Mouse (Mus musculus): ENCODE results near the gene Ppib. TPM values are rescaled to one million over a fixed set of nuclear protein-coding genes. Genes with fewer than 3 reads are reported as not detected.

Gene Ppib
- 100 to 1,000 TPM; 262 to 272 TPM for total RNA-seq (2021)

GRCm38 (mm10) chr9:66059583-66060307 is at the start of gene Ppib:
Gene Ppib, plus strand, starts transcription at chr9:66060222.
- intact Hi-C loops (cut with DNase I) = loop anchor here (5.0 kb wide), 1 partner anchor 63 kb away; no protein-coding TSS in a partner anchor
- DNase-seq = peak; percentile 98

GRCm38 (mm10) chr9:66020601-66021000 is 39.4 kb upstream of the Ppib start:
- intact Hi-C loops (cut with DNase I) = no loop called here
- no peak for DNase-seq

- intact Hi-C loops (cut with DNase I) = no loop called here
These were observed 21.9 kb upstream of the Ppib start for GRCm38 (mm10) chr9:66038082-66038481.

GRCm38 (mm10) chr9:66038581-66038980 is 21.4 kb upstream of the Ppib start:
- DNase-seq = no peak
- intact Hi-C loops (cut with DNase I) = no loop called here

More at GRCm38 (mm10) chr9:66038082-66038481, 21.9 kb upstream of the Ppib start:
- no peak for DNase-seq

GRCm38 (mm10) chr9:66039290-66039689 is 20.7 kb upstream of the Ppib start:
- intact Hi-C loops (cut with DNase I) = no loop called here

GRCm38 (mm10) chr9:66040801-66041200 is 19.2 kb upstream of the Ppib start:
- no peak for DNase-seq
- intact Hi-C loops (cut with DNase I) = no loop called here

More at GRCm38 (mm10) chr9:66039290-66039689, 20.7 kb upstream of the Ppib start:
- no peak for DNase-seq

GRCm38 (mm10) chr9:66042331-66042730 is 17.7 kb upstream of the Ppib start:
- intact Hi-C loops (cut with DNase I) = no loop called here
- no peak for DNase-seq

- no peak for DNase-seq
- intact Hi-C loops (cut with DNase I) = no loop called here
These were observed 16.8 kb upstream of the Ppib start for GRCm38 (mm10) chr9:66043241-66043640.

- intact Hi-C loops (cut with DNase I) = no loop called here
- DNase-seq = no peak
These were observed 10.0 kb upstream of the Ppib start for GRCm38 (mm10) chr9:66049931-66050601.

- no peak for DNase-seq
- intact Hi-C loops (cut with DNase I) = no loop called here
These were observed 8.5 kb upstream of the Ppib start for GRCm38 (mm10) chr9:66051493-66051892.

GRCm38 (mm10) chr9:66052731-66053130 is 7.3 kb upstream of the Ppib start:
- intact Hi-C loops (cut with DNase I) = no loop called here
- DNase-seq = no peak

- DNase-seq = no peak
These were observed 6.4 kb upstream of the Ppib start for GRCm38 (mm10) chr9:66053620-66054019.

GRCm38 (mm10) chr9:66060308-66060647 is 256 bp downstream of the Ppib start:
- intact Hi-C loops (cut with DNase I) = loop anchor here (5.0 kb wide), 1 partner anchor 62 kb away; no protein-coding TSS in a partner anchor
- DNase-seq = no peak

More at GRCm38 (mm10) chr9:66053620-66054019, 6.4 kb upstream of the Ppib start:
- intact Hi-C loops (cut with DNase I) = no loop called here

- intact Hi-C loops (cut with DNase I) = loop anchor here (5.0 kb wide), 1 partner anchor 61 kb away; no protein-coding TSS in a partner anchor
These were observed 964 bp downstream of the Ppib start for GRCm38 (mm10) chr9:66060986-66061385.

GRCm38 (mm10) chr9:66061656-66062055 is 1.6 kb downstream of the Ppib start:
- DNase-seq = no peak
- intact Hi-C loops (cut with DNase I) = loop anchor here (5.0 kb wide), 1 partner anchor 61 kb away; no protein-coding TSS in a partner anchor

More at GRCm38 (mm10) chr9:66060986-66061385, 964 bp downstream of the Ppib start:
- no peak for DNase-seq

GRCm38 (mm10) chr9:66063446-66063845 is 3.4 kb downstream of the Ppib start:
- intact Hi-C loops (cut with DNase I) = loop anchor here (5.0 kb wide), 1 partner anchor 59 kb away; no protein-coding TSS in a partner anchor
- DNase-seq = no peak

GRCm38 (mm10) chr9:66064316-66064715 is 4.3 kb downstream of the Ppib start:
- intact Hi-C loops (cut with DNase I) = loop anchor here (5.0 kb wide), 1 partner anchor 58 kb away; no protein-coding TSS in a partner anchor

GRCm38 (mm10) chr9:66066791-66067190 is 6.8 kb downstream of the Ppib start:
- no peak for DNase-seq
- intact Hi-C loops (cut with DNase I) = loop anchor here (2.0 kb wide), 1 partner anchor 22 kb away; no protein-coding TSS in a partner anchor

More at GRCm38 (mm10) chr9:66064316-66064715, 4.3 kb downstream of the Ppib start:
- DNase-seq = no peak

GRCm38 (mm10) chr9:66067542-66067941 is 7.5 kb downstream of the Ppib start:
- DNase-seq = peak; percentile 55 to 72
- intact Hi-C loops (cut with DNase I) = loop anchor here (2.0 kb wide), 1 partner anchor 21 kb away; no protein-coding TSS in a partner anchor

- no peak for DNase-seq
- intact Hi-C loops (cut with DNase I) = no loop called here
These were observed 8.0 kb downstream of the Ppib start for GRCm38 (mm10) chr9:66068056-66068455.

- intact Hi-C loops (cut with DNase I) = no loop called here
- peak in 1 of 2 experiments; percentile 45 for DNase-seq
These were observed 9.0 kb downstream of the Ppib start for GRCm38 (mm10) chr9:66068971-66069391.

Data from heart, postnatal 10 days (tissue).